Mouse (Mus musculus) spleen, adult 2 months (tissue): ENCODE results near the gene Ap5s1.

ENCODE experiments used
- CTCF ChIP-seq: fragments of 200-500 bp; IDR thresholded peaks from 2 replicates; pipeline ENCODE4 v1.5.1; 2011; ENCODE audit warnings: mild to moderate bottlenecking, inconsistent platforms; ENCODE audit not compliant: insufficient read depth, insufficient read length, insufficient replicate concordance; ENCODE audit errors: extremely low read depth
- POLR2A ChIP-seq: fragments of 200-500 bp; IDR thresholded peaks from 2 replicates; pipeline ENCODE4 v1.6.1; 2011; ENCODE audit warnings: low read depth, low read length, inconsistent platforms

GRCm38 (mm10) chr2:131242929-131243328, 36.1 kb downstream of the Ap5s1 start:
- TF ChIP-seq CTCF (no peak), POLR2A (no peak)
